Mouse (Mus musculus): ENCODE data around the gene Cd47. TPM values are rescaled to one million over a fixed set of nuclear protein-coding genes. Genes with fewer than 3 reads are reported as not detected.

Cd47 gene
- polyA plus RNA-seq (2012; rRNA removed): 5.7 and 8.1 TPM in 2 replicates

DNA sequence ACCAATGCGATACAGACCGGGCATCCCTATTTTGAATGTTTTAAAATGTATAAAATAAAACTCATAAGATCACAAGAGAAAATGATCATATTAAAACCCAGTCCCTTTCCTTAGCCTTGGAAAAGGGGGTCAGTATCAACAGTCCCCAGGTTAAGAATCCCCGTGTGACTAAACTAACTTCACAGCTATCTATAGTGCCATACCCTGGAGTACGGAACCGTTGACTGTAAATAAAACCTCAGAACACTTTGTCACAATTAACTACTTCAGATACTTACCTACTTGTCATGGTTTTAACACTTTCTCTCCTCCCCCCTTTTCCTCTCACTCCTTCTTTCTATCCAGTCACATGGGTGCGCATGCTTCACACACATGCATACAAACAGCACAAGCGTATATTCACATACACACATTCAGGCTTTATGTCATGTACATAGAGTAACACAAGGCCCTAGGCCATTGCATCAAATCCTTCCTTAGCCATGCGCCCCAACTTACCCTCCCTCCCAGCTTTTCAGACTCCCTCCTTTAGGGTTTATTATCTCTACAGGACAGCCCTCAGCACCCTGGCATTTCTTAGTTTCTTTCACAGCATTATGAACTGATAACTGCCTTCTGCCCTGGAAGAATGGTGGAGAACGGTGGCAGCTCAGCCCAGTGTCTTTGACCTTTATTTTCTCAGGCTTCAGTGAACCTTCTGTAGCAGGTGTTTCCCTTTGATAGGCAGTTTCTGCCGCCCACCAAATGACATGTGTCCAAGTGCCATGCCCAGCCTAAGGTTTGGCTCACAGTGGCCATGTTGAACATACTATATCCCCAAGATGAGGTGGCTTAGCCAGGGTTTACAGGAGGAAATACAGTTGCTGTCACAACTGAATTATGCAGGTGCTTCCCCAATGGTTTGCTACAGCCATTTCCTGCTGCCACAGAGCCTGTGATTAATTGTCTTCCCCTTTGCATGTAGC, at the start of gene Cd47:
Gene Cd47, plus strand, starts transcription at position 937 of the 965 bp plus-strand sequence.
- H3K4me3 ChIP-seq (ENCODE audit: control insufficient read depth, low read depth, low read length): no peak within 1 kb of the TSS
- peaks cover 5% of the 10 kb centered on the region for H3K4me1 ChIP-seq (ENCODE audit: control insufficient read depth, insufficient read depth, low read length)
- H3K27me3 ChIP-seq (ENCODE audit: control insufficient read depth, insufficient read depth, low read length): no peaks in the 10 kb centered on the region
- H3K36me3 ChIP-seq (ENCODE audit: control insufficient read depth, insufficient read depth, low read length): no peaks in the 10 kb centered on the region
- TF ChIP-seq POLR2A (IDR thresholded peaks at IDR 0.05; ENCODE audit: control insufficient read depth, low read depth, low read length): no peak
- TF ChIP-seq CTCF (IDR thresholded peaks at IDR 0.05; ENCODE audit: control insufficient read depth, insufficient read depth, insufficient replicate concordance, low read depth, low read length): no peak
- no peak within 1 kb of the TSS for H3K27ac ChIP-seq (ENCODE audit: control insufficient read depth, insufficient read depth, low read depth, low read length)

DNA sequence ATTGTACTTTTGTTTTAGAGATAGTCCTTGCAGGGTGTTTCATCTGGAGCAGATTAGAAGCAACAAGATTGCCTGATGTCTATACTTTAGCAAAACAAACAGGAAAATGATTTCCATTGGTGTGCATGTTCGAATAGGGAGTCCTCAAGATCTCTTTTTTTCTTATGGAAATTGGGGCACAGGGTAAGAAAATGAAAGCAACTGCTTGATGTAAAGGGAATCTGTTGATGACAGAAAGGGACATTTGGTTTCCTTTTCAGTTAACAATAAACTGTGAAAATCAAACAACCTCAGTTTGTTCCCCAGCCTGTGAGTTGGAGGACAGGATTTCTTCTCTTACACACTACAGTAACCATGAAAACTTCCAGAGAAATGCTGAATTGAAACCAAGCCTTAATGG, 47.4 kb upstream of the Cd47 start:
- no peaks in the 10 kb centered on the region; the same call in 1 of the 2 replicates for H3K36me3 ChIP-seq (ENCODE audit: control insufficient read depth, insufficient read depth, low read length)
- no peak overlapping the region for H3K27ac ChIP-seq (ENCODE audit: control insufficient read depth, insufficient read depth, low read depth, low read length)
- no peak for TF ChIP-seq CTCF (IDR thresholded peaks at IDR 0.05; ENCODE audit: control insufficient read depth, insufficient read depth, insufficient replicate concordance, low read depth, low read length)
- no peak for TF ChIP-seq POLR2A (IDR thresholded peaks at IDR 0.05; ENCODE audit: control insufficient read depth, low read depth, low read length)
- no peaks in the 10 kb centered on the region for H3K27me3 ChIP-seq (ENCODE audit: control insufficient read depth, insufficient read depth, low read length)
- H3K4me1 ChIP-seq (ENCODE audit: control insufficient read depth, insufficient read depth, low read length): no peaks in the 10 kb centered on the region
- no peak overlapping the region for H3K4me3 ChIP-seq (ENCODE audit: control insufficient read depth, low read depth, low read length)

DNA sequence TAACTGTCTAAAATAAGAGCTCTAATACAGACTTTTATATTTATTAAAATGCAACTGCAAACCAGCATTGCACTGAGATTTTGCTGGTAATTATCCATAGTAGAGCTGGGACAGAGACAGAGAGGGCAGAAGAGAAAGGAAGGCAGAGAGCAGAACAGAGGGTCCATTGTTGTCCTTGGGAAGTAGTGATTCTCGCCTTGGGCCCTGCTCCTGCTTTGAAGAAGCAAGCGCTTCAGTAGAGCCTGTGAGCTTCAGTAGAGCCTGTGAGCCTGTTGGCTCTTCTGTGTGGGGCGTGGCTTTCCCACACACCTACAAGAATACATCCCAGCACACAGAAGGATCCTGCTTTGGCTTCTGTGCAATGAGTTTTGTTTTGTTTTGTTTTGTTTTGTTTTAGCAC, 47.0 kb upstream of the Cd47 start:
- no peak overlapping the region for H3K4me3 ChIP-seq (ENCODE audit: control insufficient read depth, low read depth, low read length)
- no peak overlapping the region for H3K27ac ChIP-seq (ENCODE audit: control insufficient read depth, insufficient read depth, low read depth, low read length)
- no peaks in the 10 kb centered on the region for H3K4me1 ChIP-seq (ENCODE audit: control insufficient read depth, insufficient read depth, low read length)
- no peaks in the 10 kb centered on the region; the same call in 1 of the 2 replicates for H3K36me3 ChIP-seq (ENCODE audit: control insufficient read depth, insufficient read depth, low read length)
- H3K27me3 ChIP-seq (ENCODE audit: control insufficient read depth, insufficient read depth, low read length): no peaks in the 10 kb centered on the region
- TF ChIP-seq CTCF (IDR thresholded peaks at IDR 0.05; ENCODE audit: control insufficient read depth, insufficient read depth, insufficient replicate concordance, low read depth, low read length) (no peak), POLR2A (IDR thresholded peaks at IDR 0.05; ENCODE audit: control insufficient read depth, low read depth, low read length) (no peak)

DNA sequence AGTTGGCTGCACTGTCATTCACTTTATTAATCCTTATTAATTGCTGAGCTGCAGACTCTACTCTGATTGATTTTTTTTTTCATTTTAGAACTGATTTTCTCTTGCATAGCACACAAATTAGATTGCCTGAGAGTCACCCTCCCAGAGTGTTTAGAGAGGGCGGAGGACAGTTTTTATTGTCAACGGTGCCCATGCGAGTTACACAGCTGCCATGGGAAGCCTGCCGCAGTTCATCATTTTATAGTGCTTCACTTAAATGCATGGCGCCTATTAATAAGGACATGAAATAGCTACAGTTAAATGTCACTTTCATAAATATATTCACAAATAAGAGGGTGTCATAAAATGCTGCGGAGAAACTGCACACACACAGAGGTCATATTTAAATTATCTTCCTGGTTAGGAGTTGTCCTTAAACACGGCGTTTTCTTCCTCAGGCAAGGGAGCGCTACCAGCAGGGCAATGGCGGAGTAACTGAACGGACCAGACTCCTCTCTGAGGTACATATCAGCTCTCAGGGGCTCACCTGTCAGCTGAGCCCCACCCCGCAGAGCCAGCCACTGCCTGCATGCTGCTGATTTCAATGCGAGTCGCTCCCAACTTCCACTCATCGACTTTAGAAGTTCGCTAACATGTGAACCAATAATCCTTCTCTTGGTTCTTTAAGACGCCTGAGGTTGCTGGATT, 39.7 kb upstream of the Cd47 start:
- Histone ChIP-seq H3K4me3 (ENCODE audit: control insufficient read depth, low read depth, low read length) (no peak overlapping the region), H3K27ac (ENCODE audit: control insufficient read depth, insufficient read depth, low read depth, low read length) (no peak overlapping the region), H3K27me3 (ENCODE audit: control insufficient read depth, insufficient read depth, low read length) (no peaks in the 10 kb centered on the region), H3K36me3 (ENCODE audit: control insufficient read depth, insufficient read depth, low read length) (no peaks in the 10 kb centered on the region), H3K4me1 (ENCODE audit: control insufficient read depth, insufficient read depth, low read length) (no peaks in the 10 kb centered on the region)
- no peak for TF ChIP-seq POLR2A (IDR thresholded peaks at IDR 0.05; ENCODE audit: control insufficient read depth, low read depth, low read length)
- TF ChIP-seq CTCF (IDR thresholded peaks at IDR 0.05; ENCODE audit: control insufficient read depth, insufficient read depth, insufficient replicate concordance, low read depth, low read length): no peak

DNA sequence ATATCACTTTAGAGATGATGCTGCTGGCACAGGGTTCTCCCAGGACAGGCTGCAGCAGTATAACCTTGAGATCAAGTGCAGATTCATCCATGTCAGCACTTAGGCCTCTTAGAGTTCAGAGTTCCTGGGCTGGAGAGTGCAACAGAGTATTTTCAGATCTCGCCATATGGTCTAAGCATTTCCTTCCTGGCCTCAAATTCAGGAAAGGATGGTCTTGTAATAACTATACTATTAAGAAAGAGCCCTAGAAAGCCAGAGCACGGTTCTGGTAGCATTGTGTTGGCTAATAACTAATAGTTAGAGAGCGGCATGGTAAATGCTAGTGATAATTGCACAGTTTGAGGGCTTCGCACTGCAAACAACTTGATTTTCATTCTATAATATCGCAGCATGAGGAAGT, 38.4 kb upstream of the Cd47 start:
- Histone ChIP-seq H3K4me3 (ENCODE audit: control insufficient read depth, low read depth, low read length) (no peak overlapping the region), H3K36me3 (ENCODE audit: control insufficient read depth, insufficient read depth, low read length) (no peaks in the 10 kb centered on the region), H3K27ac (ENCODE audit: control insufficient read depth, insufficient read depth, low read depth, low read length) (no peak overlapping the region), H3K4me1 (ENCODE audit: control insufficient read depth, insufficient read depth, low read length) (no peaks in the 10 kb centered on the region), H3K27me3 (ENCODE audit: control insufficient read depth, insufficient read depth, low read length) (no peaks in the 10 kb centered on the region)
- no peak for TF ChIP-seq POLR2A (IDR thresholded peaks at IDR 0.05; ENCODE audit: control insufficient read depth, low read depth, low read length)
- no peak for TF ChIP-seq CTCF (IDR thresholded peaks at IDR 0.05; ENCODE audit: control insufficient read depth, insufficient read depth, insufficient replicate concordance, low read depth, low read length)

DNA sequence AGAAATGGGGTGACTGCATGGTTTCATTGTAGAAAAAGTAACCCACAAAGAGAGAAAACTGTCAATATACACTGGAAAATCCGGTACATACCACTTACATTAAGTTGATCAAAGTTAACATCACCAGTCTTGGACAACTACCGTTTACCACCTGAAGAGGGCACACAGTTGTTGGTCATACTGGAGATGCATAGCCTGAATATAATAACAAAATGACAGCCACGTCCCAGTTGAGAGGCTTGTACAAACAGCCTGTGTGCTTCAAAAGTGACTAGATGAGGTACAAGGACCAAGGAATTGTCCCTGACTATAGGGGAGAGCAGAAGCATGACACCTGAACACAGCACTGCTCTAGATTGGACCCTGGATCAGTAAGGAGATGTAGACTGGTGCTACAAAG, 34.0 kb upstream of the Cd47 start:
- no peaks in the 10 kb centered on the region for H3K36me3 ChIP-seq (ENCODE audit: control insufficient read depth, insufficient read depth, low read length)
- H3K27me3 ChIP-seq (ENCODE audit: control insufficient read depth, insufficient read depth, low read length): no peaks in the 10 kb centered on the region
- no peak overlapping the region for H3K4me3 ChIP-seq (ENCODE audit: control insufficient read depth, low read depth, low read length)
- H3K27ac ChIP-seq (ENCODE audit: control insufficient read depth, insufficient read depth, low read depth, low read length): no peak overlapping the region
- no peak for TF ChIP-seq CTCF (IDR thresholded peaks at IDR 0.05; ENCODE audit: control insufficient read depth, insufficient read depth, insufficient replicate concordance, low read depth, low read length)
- TF ChIP-seq POLR2A (IDR thresholded peaks at IDR 0.05; ENCODE audit: control insufficient read depth, low read depth, low read length): no peak
- H3K4me1 ChIP-seq (ENCODE audit: control insufficient read depth, insufficient read depth, low read length): no peaks in the 10 kb centered on the region

DNA sequence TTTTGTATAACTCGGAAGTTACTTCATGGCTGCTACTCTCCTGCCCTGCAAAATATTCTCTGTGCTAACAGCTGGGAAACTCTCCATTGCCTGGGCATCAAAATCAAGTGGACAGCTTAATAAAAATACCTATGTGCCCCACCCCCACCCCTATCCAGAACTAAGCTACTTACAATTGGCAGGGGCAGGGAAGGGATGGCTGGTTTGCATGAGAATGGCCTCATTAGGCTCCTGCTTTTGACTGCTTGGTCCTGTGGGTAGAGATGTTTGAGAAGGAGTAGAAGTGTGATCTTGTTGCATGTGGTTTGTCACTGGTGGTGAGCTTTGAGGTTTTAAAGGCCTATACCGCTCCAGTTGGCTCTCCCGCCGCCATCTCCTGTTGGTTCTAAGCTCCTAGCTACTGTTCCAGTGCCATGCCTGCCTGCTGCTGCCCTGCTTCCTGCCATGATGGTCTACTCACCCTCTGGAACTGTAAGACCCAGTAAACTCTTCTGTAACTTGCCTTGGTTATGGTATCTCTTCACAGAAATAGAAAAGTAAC, 31.8 kb upstream of the Cd47 start:
- TF ChIP-seq POLR2A (IDR thresholded peaks at IDR 0.05; ENCODE audit: control insufficient read depth, low read depth, low read length) (no peak), CTCF (IDR thresholded peaks at IDR 0.05; ENCODE audit: control insufficient read depth, insufficient read depth, insufficient replicate concordance, low read depth, low read length) (no peak)
- Histone ChIP-seq H3K27ac (ENCODE audit: control insufficient read depth, insufficient read depth, low read depth, low read length) (no peak overlapping the region), H3K4me1 (ENCODE audit: control insufficient read depth, insufficient read depth, low read length) (no peaks in the 10 kb centered on the region), H3K27me3 (ENCODE audit: control insufficient read depth, insufficient read depth, low read length) (no peaks in the 10 kb centered on the region), H3K4me3 (ENCODE audit: control insufficient read depth, low read depth, low read length) (no peak overlapping the region), H3K36me3 (ENCODE audit: control insufficient read depth, insufficient read depth, low read length) (no peaks in the 10 kb centered on the region)

Data from testis, adult 2 months (tissue).